Mouse (Mus musculus): ENCODE data around the gene Rtn4. TPM values are rescaled to one million over a fixed set of nuclear protein-coding genes. Genes with fewer than 3 reads are reported as not detected.

The Rtn4 gene
- polyA plus RNA-seq, 1 experiment: 410 TPM

GRCm38 (mm10) chr11:29667634-29668033, 25.1 kb upstream of the Rtn4 start:
- Histone ChIP-seq H3K36me3 (ENCODE audit: control insufficient read depth, insufficient read depth, low read length, poor library complexity, severe bottlenecking) (no peaks in the 10 kb centered on the region), H3K4me3 (ENCODE audit: low read depth, low read length) (no peak overlapping the region), H3K27ac (ENCODE audit: insufficient read depth, low read length) (no peak overlapping the region), H3K27me3 (ENCODE audit: control insufficient read depth, insufficient read depth, low read length, poor library complexity, severe bottlenecking) (no peaks in the 10 kb centered on the region), H3K4me1 (ENCODE audit: control insufficient read depth, insufficient read depth, low read length) (peaks cover 5% of the 10 kb centered on the region), H3K9ac (ENCODE audit: low read depth, poor library complexity, severe bottlenecking) (no peak overlapping the region), H3K9me3 (replicated peaks; ENCODE audit: control insufficient read depth, insufficient read depth, low read length, poor library complexity, severe bottlenecking) (no peaks in the 10 kb centered on the region)
- TF ChIP-seq POLR2A (IDR thresholded peaks at IDR 0.05; ENCODE audit: insufficient read depth, low read length) (no peak), CTCF (IDR thresholded peaks at IDR 0.05; ENCODE audit: low read depth, low read length) (no peak), EP300 (IDR thresholded peaks at IDR 0.05; ENCODE audit: insufficient read depth, low read depth, low read length) (no peak)

- H3K36me3 ChIP-seq (ENCODE audit: control insufficient read depth, insufficient read depth, low read length, poor library complexity, severe bottlenecking): no peaks in the 10 kb centered on the region
- H3K9ac ChIP-seq (ENCODE audit: low read depth, poor library complexity, severe bottlenecking): no peak overlapping the region; the same call in 1 of the 2 replicates
- no peak overlapping the region for H3K4me3 ChIP-seq (ENCODE audit: low read depth, low read length)
- TF ChIP-seq EP300 (IDR thresholded peaks at IDR 0.05; ENCODE audit: insufficient read depth, low read depth, low read length) (no peak), POLR2A (IDR thresholded peaks at IDR 0.05; ENCODE audit: insufficient read depth, low read length) (no peak), CTCF (IDR thresholded peaks at IDR 0.05; ENCODE audit: low read depth, low read length) (no peak)
- no peaks in the 10 kb centered on the region for H3K9me3 ChIP-seq (replicated peaks; ENCODE audit: control insufficient read depth, insufficient read depth, low read length, poor library complexity, severe bottlenecking)
- H3K27ac ChIP-seq (ENCODE audit: insufficient read depth, low read length): no peak overlapping the region
- no peaks in the 10 kb centered on the region for H3K27me3 ChIP-seq (ENCODE audit: control insufficient read depth, insufficient read depth, low read length, poor library complexity, severe bottlenecking)
- H3K4me1 ChIP-seq (ENCODE audit: control insufficient read depth, insufficient read depth, low read length): peaks cover 5% of the 10 kb centered on the region
Observed at GRCm38 (mm10) chr11:29669706-29670105, 23.0 kb upstream of the Rtn4 start.

- no peak overlapping the region for H3K9ac ChIP-seq (ENCODE audit: low read depth, poor library complexity, severe bottlenecking)
- no peaks in the 10 kb centered on the region for H3K36me3 ChIP-seq (ENCODE audit: control insufficient read depth, insufficient read depth, low read length, poor library complexity, severe bottlenecking)
- TF ChIP-seq CTCF (IDR thresholded peaks at IDR 0.05; ENCODE audit: low read depth, low read length) (no peak), POLR2A (IDR thresholded peaks at IDR 0.05; ENCODE audit: insufficient read depth, low read length) (no peak), EP300 (IDR thresholded peaks at IDR 0.05; ENCODE audit: insufficient read depth, low read depth, low read length) (no peak)
- H3K4me3 ChIP-seq (ENCODE audit: low read depth, low read length): no peak overlapping the region
- H3K27ac ChIP-seq (ENCODE audit: insufficient read depth, low read length): no peak overlapping the region
- H3K4me1 ChIP-seq (ENCODE audit: control insufficient read depth, insufficient read depth, low read length): peaks cover 5% of the 10 kb centered on the region
- no peaks in the 10 kb centered on the region for H3K27me3 ChIP-seq (ENCODE audit: control insufficient read depth, insufficient read depth, low read length, poor library complexity, severe bottlenecking)
- peaks cover 7% of the 10 kb centered on the region for H3K9me3 ChIP-seq (replicated peaks; ENCODE audit: control insufficient read depth, insufficient read depth, low read length, poor library complexity, severe bottlenecking)
Observed at GRCm38 (mm10) chr11:29673359-29673758, 19.4 kb upstream of the Rtn4 start.

GRCm38 (mm10) chr11:29676718-29677117, 16.0 kb upstream of the Rtn4 start:
- Histone ChIP-seq H3K36me3 (ENCODE audit: control insufficient read depth, insufficient read depth, low read length, poor library complexity, severe bottlenecking) (no peaks in the 10 kb centered on the region), H3K9ac (ENCODE audit: low read depth, poor library complexity, severe bottlenecking) (no peak overlapping the region), H3K27ac (ENCODE audit: insufficient read depth, low read length) (no peak overlapping the region), H3K27me3 (ENCODE audit: control insufficient read depth, insufficient read depth, low read length, poor library complexity, severe bottlenecking) (no peaks in the 10 kb centered on the region), H3K9me3 (replicated peaks; ENCODE audit: control insufficient read depth, insufficient read depth, low read length, poor library complexity, severe bottlenecking) (peaks cover 37% of the 10 kb centered on the region), H3K4me3 (ENCODE audit: low read depth, low read length) (no peak overlapping the region), H3K4me1 (ENCODE audit: control insufficient read depth, insufficient read depth, low read length) (no peaks in the 10 kb centered on the region)
- TF ChIP-seq EP300 (IDR thresholded peaks at IDR 0.05; ENCODE audit: insufficient read depth, low read depth, low read length) (no peak), CTCF (IDR thresholded peaks at IDR 0.05; ENCODE audit: low read depth, low read length) (peak; percentile 25), POLR2A (IDR thresholded peaks at IDR 0.05; ENCODE audit: insufficient read depth, low read length) (no peak)

GRCm38 (mm10) chr11:29679942-29680341, 12.8 kb upstream of the Rtn4 start:
- no peaks in the 10 kb centered on the region for H3K4me1 ChIP-seq (ENCODE audit: control insufficient read depth, insufficient read depth, low read length)
- H3K27ac ChIP-seq (ENCODE audit: insufficient read depth, low read length): peak overlapping the region; percentile 64
- TF ChIP-seq EP300 (IDR thresholded peaks at IDR 0.05; ENCODE audit: insufficient read depth, low read depth, low read length): no peak
- no peak for TF ChIP-seq POLR2A (IDR thresholded peaks at IDR 0.05; ENCODE audit: insufficient read depth, low read length)
- no peak for TF ChIP-seq CTCF (IDR thresholded peaks at IDR 0.05; ENCODE audit: low read depth, low read length)
- no peaks in the 10 kb centered on the region for H3K36me3 ChIP-seq (ENCODE audit: control insufficient read depth, insufficient read depth, low read length, poor library complexity, severe bottlenecking)
- no peak overlapping the region for H3K4me3 ChIP-seq (ENCODE audit: low read depth, low read length)
- H3K9ac ChIP-seq (ENCODE audit: low read depth, poor library complexity, severe bottlenecking): no peak overlapping the region
- peaks cover 40% of the 10 kb centered on the region for H3K9me3 ChIP-seq (replicated peaks; ENCODE audit: control insufficient read depth, insufficient read depth, low read length, poor library complexity, severe bottlenecking)
- no peaks in the 10 kb centered on the region for H3K27me3 ChIP-seq (ENCODE audit: control insufficient read depth, insufficient read depth, low read length, poor library complexity, severe bottlenecking)

- Histone ChIP-seq H3K4me3 (ENCODE audit: low read depth, low read length) (no peak overlapping the region), H3K36me3 (ENCODE audit: control insufficient read depth, insufficient read depth, low read length, poor library complexity, severe bottlenecking) (no peaks in the 10 kb centered on the region), H3K27ac (ENCODE audit: insufficient read depth, low read length) (no peak overlapping the region), H3K27me3 (ENCODE audit: control insufficient read depth, insufficient read depth, low read length, poor library complexity, severe bottlenecking) (no peaks in the 10 kb centered on the region), H3K9me3 (replicated peaks; ENCODE audit: control insufficient read depth, insufficient read depth, low read length, poor library complexity, severe bottlenecking) (peaks cover 40% of the 10 kb centered on the region), H3K4me1 (ENCODE audit: control insufficient read depth, insufficient read depth, low read length) (no peaks in the 10 kb centered on the region), H3K9ac (ENCODE audit: low read depth, poor library complexity, severe bottlenecking) (no peak overlapping the region)
- no peak for TF ChIP-seq CTCF (IDR thresholded peaks at IDR 0.05; ENCODE audit: low read depth, low read length)
- TF ChIP-seq POLR2A (IDR thresholded peaks at IDR 0.05; ENCODE audit: insufficient read depth, low read length): no peak
- no peak for TF ChIP-seq EP300 (IDR thresholded peaks at IDR 0.05; ENCODE audit: insufficient read depth, low read depth, low read length)
Observed at GRCm38 (mm10) chr11:29680771-29681170, 12.0 kb upstream of the Rtn4 start.
